Mouse (Mus musculus) olfactory bulb, adult 2 months (tissue): ENCODE measurements at regions not wholly inside any gene's neighbourhood (a gene's known extent, or its start where the extent isn't known, plus 50 kb on each side); places are given as distances from the start of the nearest gene placed in this dataset.

ENCODE experiments used
- CTCF ChIP-seq: fragments of 200-500 bp; IDR thresholded peaks from 2 replicates; pipeline ENCODE4 v1.5.1; 2012; ENCODE audit warnings: low read depth, mild to moderate bottlenecking, low read length, moderate library complexity; ENCODE audit not compliant: insufficient read depth
- POLR2A ChIP-seq: fragments of 200-500 bp; IDR thresholded peaks from 2 replicates; pipeline ENCODE4 v1.6.1; 2012; ENCODE audit warnings: mild to moderate bottlenecking, low read depth, low read length, moderate library complexity; ENCODE audit not compliant: insufficient read depth

- TF ChIP-seq CTCF, result no peak
- TF ChIP-seq POLR2A, result no peak
Observed at GRCm38 (mm10) chr16:52863554-52863953, 409.7 kb upstream of the Alcam start.
